Mouse (Mus musculus): ENCODE data around the gene Gm2310.
"Not testable (repeated sequence)": the region's sequence is repeated elsewhere in the genome, so short reads cannot be mapped to it uniquely, and the experiment has no call there.

Gene Gm2310

GRCm38 (mm10) chr15:8519853-8520252 lies at the start of gene Gm2310:
TSS of gene Gm2310 (minus strand) at chr15:8519953.
- not testable (repeated sequence) for DNase-seq (ENCODE audit: low spot score in 2 of 2)

- peak; percentile 88 to 92 for DNase-seq (ENCODE audit: low spot score in 2 of 2)
Observed at GRCm38 (mm10) chr15:8568645-8569528, 49.1 kb upstream of the Gm2310 start.

- no peak for DNase-seq (ENCODE audit: low spot score in 2 of 2)
Observed at GRCm38 (mm10) chr15:8568286-8568644, 48.5 kb upstream of the Gm2310 start.

GRCm38 (mm10) chr15:8565416-8565815 lies 45.7 kb upstream of the Gm2310 start:
- DNase-seq (ENCODE audit: low spot score in 2 of 2), result no peak

- no peak for DNase-seq (ENCODE audit: low spot score in 2 of 2)
Observed at GRCm38 (mm10) chr15:8564331-8564730, 44.6 kb upstream of the Gm2310 start.

GRCm38 (mm10) chr15:8563423-8564194 lies 43.9 kb upstream of the Gm2310 start:
- DNase-seq (ENCODE audit: low spot score in 2 of 2), result no peak

- no peak for DNase-seq (ENCODE audit: low spot score in 2 of 2)
Observed at GRCm38 (mm10) chr15:8562776-8563175, 43.0 kb upstream of the Gm2310 start.

GRCm38 (mm10) chr15:8531201-8531600 lies 11.4 kb upstream of the Gm2310 start:
- DNase-seq (ENCODE audit: low spot score in 2 of 2), result no peak

- no peak for DNase-seq (ENCODE audit: low spot score in 2 of 2)
Observed at GRCm38 (mm10) chr15:8512957-8513356, 6.8 kb downstream of the Gm2310 start.

GRCm38 (mm10) chr15:8511861-8512260 lies 7.9 kb downstream of the Gm2310 start:
- peak; percentile 40 to 41 for DNase-seq (ENCODE audit: low spot score in 2 of 2)

GRCm38 (mm10) chr15:8502431-8502830 lies 17.3 kb downstream of the Gm2310 start:
- no peak for DNase-seq (ENCODE audit: low spot score in 2 of 2)

GRCm38 (mm10) chr15:8485261-8485660 lies 34.5 kb downstream of the Gm2310 start:
- DNase-seq (ENCODE audit: low spot score in 2 of 2), result peak in 1 of 2 experiments; percentile 23

- no peak for DNase-seq (ENCODE audit: low spot score in 2 of 2)
Observed at GRCm38 (mm10) chr15:8469006-8469575, 50.7 kb downstream of the Gm2310 start.

Measured in right cerebral cortex, postnatal 10 days (tissue).